ENCODE assay signal across 9 mouse cellular contexts in the genomic region with DNA sequence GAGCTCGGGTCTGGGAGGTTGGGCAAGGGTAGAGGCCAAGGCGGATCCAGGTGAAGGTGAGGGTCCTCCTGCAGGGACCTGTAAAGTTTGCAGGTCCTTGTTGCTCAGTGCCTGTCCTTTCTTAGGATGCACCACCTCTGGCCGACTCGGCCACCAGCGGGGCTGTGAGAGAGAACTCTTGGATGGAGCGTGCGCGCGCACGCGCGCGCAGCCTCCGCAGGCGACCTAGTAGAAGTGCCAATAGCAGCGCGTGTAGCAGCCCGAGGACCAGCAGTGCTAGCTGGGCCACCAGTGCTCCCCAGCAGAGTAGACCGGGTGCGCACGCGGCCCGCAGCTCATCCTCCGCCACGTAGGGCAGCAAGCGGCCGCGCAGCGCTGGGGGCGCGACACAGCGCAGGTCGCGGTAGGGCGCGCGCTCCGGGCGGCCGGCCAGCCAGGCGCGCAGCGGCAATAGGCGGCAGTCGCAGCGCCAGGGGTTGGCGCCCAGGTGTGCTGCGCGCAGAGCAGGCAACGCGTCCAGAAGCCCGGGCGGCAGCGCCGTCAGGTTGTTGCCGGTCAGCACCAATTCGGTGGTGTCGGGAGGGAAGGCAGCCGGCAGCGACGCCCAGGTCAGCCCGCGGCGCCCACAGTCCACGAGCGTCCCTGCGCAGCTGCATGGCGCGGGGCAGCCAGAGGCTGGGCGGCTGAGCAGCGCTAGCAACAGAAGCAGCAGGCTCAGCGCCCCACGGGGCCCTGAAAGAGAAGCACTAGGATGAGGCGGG. TPM values are rescaled to one million over a fixed set of nuclear protein-coding genes. Genes with fewer than 3 reads are reported as not detected.
DNase-seq lines count a peak whose midpoint lies in the region; ATAC-seq lines count a peak whose summit lies in the region.
"Had no signal": no experiment of that assay in that cellular context is flagged by ENCODE, and none has a peak within 500 bp of the region (broad histone marks: within the 10 kb centered on the region; RNA-seq: fewer than 3 reads in every experiment).

No protein-coding gene starts in this region.

- H3K4me1 ChIP-seq in liver, embryonic 11.5 days (replicated peaks; ENCODE audit: control insufficient read depth, insufficient read depth, low read length): peaks cover 18% of the 10 kb centered on the region
- H3K4me1 ChIP-seq in heart, embryonic 14.5 days (ENCODE audit: control insufficient read depth in 2 of 2, insufficient read depth in 2 of 2, low read length in 2 of 2): peaks cover 14 to 27% of the 10 kb centered on the region in 2 experiments; a peak in 3 of 4 replicates
- H3K4me1 ChIP-seq in neural tube, embryonic 14.5 days (ENCODE audit: control insufficient read depth, insufficient read depth, low read length): peaks cover 11% of the 10 kb centered on the region

- WGBS in liver, embryonic 11.5 days: 1% methylated on average over 73 of the region's 74 CpGs
- WGBS in heart, embryonic 14.5 days: under 1% methylated on average over 69 of the region's 74 CpGs
- WGBS in neural tube, embryonic 14.5 days: 2% methylated on average over 73 of the region's 74 CpGs

- H3K4me2 ChIP-seq in liver, embryonic 11.5 days: peak overlapping the region; percentile 78
- peak overlapping the region; percentile 96 for H3K4me2 ChIP-seq in heart, embryonic 14.5 days (ENCODE audit: low read length)
- H3K4me2 ChIP-seq in neural tube, embryonic 14.5 days (ENCODE audit: low read depth, low read length): peak overlapping the region; percentile 63

- H3K9me3 ChIP-seq in liver, embryonic 11.5 days (ENCODE audit: control insufficient read depth, low read length): no peaks in the 10 kb centered on the region
- no peaks in the 10 kb centered on the region for H3K9me3 ChIP-seq in heart, embryonic 14.5 days (ENCODE audit: control insufficient read depth, low read length)
- no peaks in the 10 kb centered on the region for H3K9me3 ChIP-seq in neural tube, embryonic 14.5 days (ENCODE audit: control insufficient read depth, low read length)

- ATAC-seq in liver, embryonic 11.5 days (replicated peaks; ENCODE audit: low FRiP score): no peak
- ATAC-seq in heart, embryonic 14.5 days (ENCODE audit: insufficient number of reproducible peaks, insufficient read depth, low FRiP score, low read depth): peak; percentile 17; the same call in 1 of the 2 replicates
- ATAC-seq in neural tube, embryonic 14.5 days (ENCODE audit: low read depth): peak; percentile 36; the same call in 1 of the 2 replicates
- no peak for ATAC-seq in monocyte, adult 5-6 weeks (replicated peaks; ENCODE audit: insufficient number of reproducible peaks, low FRiP score, low TSS enrichment, poor library complexity, severe bottlenecking)
- no peak for ATAC-seq in inflammation-experienced regulatory T-cells, adult 6 months

- peaks cover 88% of the 10 kb centered on the region for H3K27me3 ChIP-seq in liver, embryonic 11.5 days (replicated peaks; ENCODE audit: control insufficient read depth, insufficient read depth, low read length)
- peaks cover 96% of the 10 kb centered on the region for H3K27me3 ChIP-seq in heart, embryonic 14.5 days (ENCODE audit: control insufficient read depth, insufficient read depth, low read length)
- peaks cover 65% of the 10 kb centered on the region for H3K27me3 ChIP-seq in neural tube, embryonic 14.5 days (ENCODE audit: control insufficient read depth, insufficient read depth, low read length)

- H3K36me3 ChIP-seq in liver, embryonic 11.5 days (ENCODE audit: control insufficient read depth, insufficient read depth, low read length): no peaks in the 10 kb centered on the region
- no peaks in the 10 kb centered on the region for H3K36me3 ChIP-seq in heart, embryonic 14.5 days (ENCODE audit: control insufficient read depth, insufficient read depth, low read length)
- H3K36me3 ChIP-seq in neural tube, embryonic 14.5 days (ENCODE audit: control insufficient read depth, insufficient read depth, low read length): peaks cover 29% of the 10 kb centered on the region

- DNase-seq in liver, embryonic 11.5 days (ENCODE audit: low spot score): no peak
- no peak for DNase-seq in liver
- peak; percentile 45 for DNase-seq in cerebellum, adult 8-10 months
- DNase-seq in layer of hippocampus, postnatal 25 days (ENCODE audit: extremely low spot score in 1 of 2, low spot score in 1 of 2): peak; percentile 29 to 48

- H3K9ac ChIP-seq in liver, embryonic 11.5 days (ENCODE audit: low read depth, low read length): peak overlapping the region; percentile 10
- peak overlapping the region; percentile 56 for H3K9ac ChIP-seq in heart, embryonic 14.5 days (ENCODE audit: low read length)
- H3K9ac ChIP-seq in neural tube, embryonic 14.5 days (replicated peaks; ENCODE audit: low read depth, low read length): no peak overlapping the region; the same call in 1 of the 2 replicates

- H3K27ac ChIP-seq in liver, embryonic 11.5 days (ENCODE audit: low read depth, low read length): no peak overlapping the region
- no peak overlapping the region for H3K27ac ChIP-seq in heart, embryonic 14.5 days (replicated peaks in 1 of 2; ENCODE audit: control insufficient read depth in 1 of 2, insufficient read depth in 1 of 2, low read depth in 2 of 2, low read length in 2 of 2)
- H3K27ac ChIP-seq in neural tube, embryonic 14.5 days (ENCODE audit: low read depth, low read length): no peak overlapping the region
- H3K27ac ChIP-seq: macrophage had no signal

- H3K4me3 ChIP-seq in liver, embryonic 11.5 days (ENCODE audit: low read depth, low read length): peak overlapping the region; percentile 51
- H3K4me3 ChIP-seq in heart, embryonic 14.5 days (ENCODE audit: control insufficient read depth in 1 of 2, insufficient read depth in 1 of 2, low read depth in 1 of 2, low read length in 2 of 2): peak overlapping the region; percentile 48 to 53
- peak overlapping the region; percentile 31 for H3K4me3 ChIP-seq in neural tube, embryonic 14.5 days (ENCODE audit: low read depth, low read length)

RNA-seq across cellular contexts. Expression of gene Gp1bb, which starts 1.4 kb away (rescaled TPM):
- 42.4 and 46.3 TPM in 2 replicates for polyA plus RNA-seq in liver, embryonic 11.5 days (2014; fragmentation: Nextera tagmentation; extraction: Ambion mirVana)
- 3.4 and 4.5 TPM in 2 replicates for polyA plus RNA-seq in heart, embryonic 14.5 days (2014; fragmentation: Nextera tagmentation; extraction: Ambion mirVana)
- total RNA-seq in layer of hippocampus, postnatal 25 days (2021): 1 to 10 TPM; 1.2 TPM
- 11.5 and 14.1 TPM in 2 replicates for polyA plus RNA-seq in neural tube, embryonic 14.5 days (2014; fragmentation: Nextera tagmentation; extraction: Ambion mirVana)
- 2.5 to 12.9 TPM in 2 of 3 replicates, not detected in the other for total RNA-seq in monocyte, adult 5-6 weeks (2017)
- not detected for polyA plus RNA-seq in inflammation-experienced regulatory T-cells, adult 6 months (2017; shearing (Covaris generic))

RNA-seq across cellular contexts. Expression of gene Gm49601, which starts 5.4 kb away (rescaled TPM):
- not detected in 2 replicates for polyA plus RNA-seq in liver, embryonic 11.5 days (2014; fragmentation: Nextera tagmentation; extraction: Ambion mirVana)
- 0.97 and 1.1 TPM in 2 replicates for polyA plus RNA-seq in heart, embryonic 14.5 days (2014; fragmentation: Nextera tagmentation; extraction: Ambion mirVana)
- total RNA-seq in layer of hippocampus, postnatal 25 days (2021): 100 to 1,000 TPM; 179 to 190 TPM
- 8.3 and 10.7 TPM in 2 replicates for polyA plus RNA-seq in neural tube, embryonic 14.5 days (2014; fragmentation: Nextera tagmentation; extraction: Ambion mirVana)
- total RNA-seq in monocyte, adult 5-6 weeks (2017): 1.0 to 7.6 TPM in 2 of 3 replicates, not detected in the other
- polyA plus RNA-seq in inflammation-experienced regulatory T-cells, adult 6 months (2017; shearing (Covaris generic)): not detected
- polyA plus RNA-seq: macrophage had no signal

RNA-seq across cellular contexts. Expression of gene Sept5, which starts 9.0 kb away (rescaled TPM):
- 6.0 and 6.2 TPM in 2 replicates for polyA plus RNA-seq in liver, embryonic 11.5 days (2014; fragmentation: Nextera tagmentation; extraction: Ambion mirVana)
- 5.8 and 7.3 TPM in 2 replicates for polyA plus RNA-seq in heart, embryonic 14.5 days (2014; fragmentation: Nextera tagmentation; extraction: Ambion mirVana)
- total RNA-seq in layer of hippocampus, postnatal 25 days (2021): 100 to 1,000 TPM; 600 to 645 TPM
- 179 and 183 TPM in 2 replicates for polyA plus RNA-seq in neural tube, embryonic 14.5 days (2014; fragmentation: Nextera tagmentation; extraction: Ambion mirVana)
- total RNA-seq in monocyte, adult 5-6 weeks (2017): 1.5 to 6.3 TPM (median 4.2 TPM) in 3 replicates
- polyA plus RNA-seq in inflammation-experienced regulatory T-cells, adult 6 months (2017; shearing (Covaris generic)): under 1 TPM; 0.72 to 0.78 (median 0.77) TPM

RNA-seq across cellular contexts. Expression of gene Tbx1, which starts 30.3 kb away (rescaled TPM):
- polyA plus RNA-seq in liver, embryonic 11.5 days (2014; fragmentation: Nextera tagmentation; extraction: Ambion mirVana): 0.17 and 0.43 TPM in 2 replicates
- polyA plus RNA-seq in heart, embryonic 14.5 days (2014; fragmentation: Nextera tagmentation; extraction: Ambion mirVana): 0.20 and 0.80 TPM in 2 replicates
- under 1 TPM; 0.77 to 0.91 TPM for total RNA-seq in layer of hippocampus, postnatal 25 days (2021)
- 0.64 and 1.5 TPM in 2 replicates for polyA plus RNA-seq in neural tube, embryonic 14.5 days (2014; fragmentation: Nextera tagmentation; extraction: Ambion mirVana)
- total RNA-seq in monocyte, adult 5-6 weeks (2017): not detected in 3 replicates
- not detected for polyA plus RNA-seq in inflammation-experienced regulatory T-cells, adult 6 months (2017; shearing (Covaris generic))
- polyA plus RNA-seq: macrophage had no signal

Comparison
In these comparisons a context has a peak if more than half of its experiments do, and no peak if none do; other contexts are left out.
1. ATAC-seq: peak in heart, embryonic 14.5 days (single experiment) and neural tube, embryonic 14.5 days (single experiment); none in liver, embryonic 11.5 days (single experiment), monocyte, adult 5-6 weeks (single experiment) and inflammation-experienced regulatory T-cells, adult 6 months (single experiment).
2. DNase-seq: peak in cerebellum, adult 8-10 months (single experiment) and layer of hippocampus, postnatal 25 days (2 of 2); none in liver, embryonic 11.5 days (single experiment) and liver (single experiment).
3. RNA of gene Sept5, which starts 9.0 kb away (polyA plus RNA-seq): 179 to 183 TPM in neural tube, embryonic 14.5 days; 5.8 to 7.3 TPM in heart, embryonic 14.5 days, 6.0 to 6.2 TPM in liver, embryonic 11.5 days and 0.72 to 0.78 TPM in inflammation-experienced regulatory T-cells, adult 6 months; every median in the first group is over 10 times any median in the second.
4. Peak in every context shown above with its lines, with median percentiles within 50 percentile points of each other: H3K4me2 ChIP-seq and H3K4me3 ChIP-seq.